Mouse (Mus musculus) myocyte (in vitro differentiated cells): Measurements from ENCODE around the gene 4930442H23Rik.

Experiments
- MYOG ChIP-seq, 3 experiments: IDR thresholded peaks; one replicate each; pipeline ENCODE4 v1.6.1; 2011; ENCODE audit warnings: control low read depth in 2 of 3, low read depth in 2 of 3, mild to moderate bottlenecking in 2 of 3; ENCODE audit not compliant: insufficient read length in 2 of 3, control insufficient read depth in 1 of 3, insufficient read depth in 1 of 3
- POLR2A ChIP-seq: IDR thresholded peaks from one replicate; pipeline ENCODE4 v1.6.1; 2011; ENCODE audit warnings: low read depth, mild to moderate bottlenecking, control low read depth, moderate library complexity; ENCODE audit not compliant: insufficient read length
- POLR2AphosphoS2 ChIP-seq: IDR thresholded peaks from one replicate; pipeline ENCODE4 v1.6.1; 2011; ENCODE audit warnings: low read depth, control low read depth; ENCODE audit not compliant: insufficient read length
- TCF12 ChIP-seq: IDR thresholded peaks from one replicate; pipeline ENCODE4 v1.6.1; 2011; ENCODE audit warnings: mild to moderate bottlenecking, control low read depth; ENCODE audit not compliant: poor library complexity, insufficient read depth, severe bottlenecking
- TCF3 ChIP-seq: IDR thresholded peaks from one replicate; pipeline ENCODE4 v1.6.1; 2011; ENCODE audit warnings: low read depth, control low read depth; ENCODE audit not compliant: insufficient read length
- USF1 ChIP-seq: IDR thresholded peaks from one replicate; pipeline ENCODE4 v1.6.1; 2011; ENCODE audit warnings: low read depth, mild to moderate bottlenecking, control low read depth, moderate library complexity

DNA sequence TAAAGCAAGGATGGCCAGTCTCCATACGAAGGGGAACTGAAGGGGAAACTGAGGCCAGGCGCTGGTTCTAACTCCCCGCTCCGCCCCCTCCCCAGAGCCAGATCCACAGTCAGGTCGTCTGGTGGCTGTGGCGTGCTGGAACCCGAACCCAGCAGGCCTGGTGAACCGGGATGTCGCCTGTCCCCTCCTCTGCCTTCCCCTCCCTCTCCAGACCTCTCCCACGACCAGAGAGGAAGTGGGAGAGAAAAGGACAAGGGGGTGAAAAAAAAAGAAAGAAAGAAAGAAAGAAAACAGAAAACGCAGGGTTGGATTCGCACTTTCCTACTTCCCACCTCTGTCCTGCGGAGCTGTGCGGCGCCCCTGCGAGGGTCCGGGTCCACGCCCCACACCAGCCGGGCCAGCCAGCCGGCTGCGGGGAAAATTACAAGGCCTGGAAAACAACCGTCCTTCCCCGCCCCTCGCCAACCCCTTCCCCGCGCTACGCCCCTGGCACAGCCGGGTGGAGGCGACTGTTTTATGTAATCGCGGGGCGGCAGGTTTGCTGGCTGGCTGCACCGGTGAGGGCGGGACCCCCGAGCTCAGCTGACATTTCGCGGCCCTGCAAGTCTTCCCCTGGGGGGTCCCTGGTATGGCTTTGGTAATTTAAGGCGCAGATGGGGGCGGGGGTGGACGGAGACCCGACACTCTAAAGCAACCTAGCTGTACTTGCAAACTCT is 48.5 kb downstream of the 4930442H23Rik start, which contains the start of gene Zbtb7a:
- TF ChIP-seq POLR2A, result no peak
- TF ChIP-seq POLR2AphosphoS2, result no peak
- no peak for TF ChIP-seq USF1
- no peak for TF ChIP-seq TCF3
- TF ChIP-seq MYOG (IDR thresholded peaks at IDR 0.05; ENCODE audit: control insufficient read depth in 1 of 3, insufficient read depth in 1 of 3, insufficient read length in 2 of 3, low read depth in 2 of 3), result no peak
- TF ChIP-seq TCF12, result no peak
